Mouse (Mus musculus) intestine, embryonic 16.5 days (tissue): Measurements from ENCODE around the gene Acap3. TPM values are rescaled to one million over a fixed set of nuclear protein-coding genes. Genes with fewer than 3 reads are reported as not detected.

Experiments used
- ATAC-seq: fragments of 200-750 bp; cut with Nextera tagmentation; 2 replicates; pipeline ENCODE4 v1.8.0; 2017; ENCODE audit warnings: moderate TSS enrichment, moderate library complexity
- H3K27ac ChIP-seq: fragments of 300-500 bp; sonication (generic); 2 replicates; pipeline ENCODE4 v1.5.1; 2014; ENCODE audit warnings: mild to moderate bottlenecking, low read length
- H3K27me3 ChIP-seq: fragments of 300-500 bp; sonication (generic); replicated peaks from 2 replicates; pipeline ENCODE4 v1.6.1; 2014; ENCODE audit warnings: low read length, control low read depth, mixed read lengths; ENCODE audit not compliant: control insufficient read depth, insufficient read depth
- H3K36me3 ChIP-seq: fragments of 300-500 bp; sonication (generic); 2 replicates; pipeline ENCODE4 v1.6.1; 2014; ENCODE audit warnings: low read length, control low read depth; ENCODE audit not compliant: control insufficient read depth, insufficient read depth
- H3K4me1 ChIP-seq: fragments of 300-500 bp; sonication (generic); 2 replicates; pipeline ENCODE4 v1.6.1; 2014; ENCODE audit warnings: low read length, control low read depth, mixed read lengths; ENCODE audit not compliant: control insufficient read depth, insufficient read depth
- H3K4me2 ChIP-seq: fragments of 300-500 bp; sonication (generic); 2 replicates; pipeline ENCODE4 v1.6.1; 2014; ENCODE audit warnings: low read depth, low read length, control low read depth
- H3K4me3 ChIP-seq: fragments of 300-500 bp; sonication (generic); 2 replicates; pipeline ENCODE4 v1.5.1; 2014; ENCODE audit warnings: mild to moderate bottlenecking, low read length
- H3K9ac ChIP-seq: fragments of 300-500 bp; sonication (generic); 2 replicates; pipeline ENCODE4 v1.6.1; 2014; ENCODE audit warnings: low read depth, low read length
- H3K9me3 ChIP-seq: fragments of 300-500 bp; sonication (generic); 2 replicates; pipeline ENCODE4 v1.6.1; 2016; ENCODE audit warnings: low read length, control low read depth; ENCODE audit not compliant: control insufficient read depth
- WGBS: fragments of 180-500 bp; shearing (Covaris S2); extraction: QIAGEN DNeasy Blood & Tissue Kit; methylation state at CpG from one replicate; pipeline ENCODE4 v1.1.7; 2014; 5-methylcytosine and 5-hydroxymethylcytosine counted together
- polyA plus RNA-seq: library from polyadenylated mRNA; unstranded; fragments of >200 nt; fragmentation: Nextera tagmentation; extraction: Ambion mirVana; gene quantifications from 2 replicates; pipeline ENCODE4 v1.2.1, GENCODE M21; 2015

Gene Acap3
- polyA plus RNA-seq, 1 experiment from 2014 or later = 9.8 TPM

- WGBS = 83% methylated on average over 2 of the region's 2 CpGs
- Histone ChIP-seq H3K4me2 (no peak overlapping the region), H3K27me3 (no peaks in the 10 kb centered on the region), H3K4me1 (peaks cover 24% of the 10 kb centered on the region), H3K9ac (no peak overlapping the region), H3K36me3 (peaks cover 20% of the 10 kb centered on the region), H3K4me3 (no peak overlapping the region), H3K27ac (no peak overlapping the region), H3K9me3 (no peaks in the 10 kb centered on the region)
- no peak for ATAC-seq
These were observed 39.6 kb upstream of the Acap3 start for GRCm38 (mm10) chr4:155851951-155852411.

- Histone ChIP-seq H3K4me2 (no peak overlapping the region), H3K36me3 (peaks cover 29% of the 10 kb centered on the region), H3K27me3 (no peaks in the 10 kb centered on the region), H3K4me3 (no peak overlapping the region), H3K9ac (no peak overlapping the region), H3K4me1 (peaks cover 19% of the 10 kb centered on the region), H3K27ac (no peak overlapping the region), H3K9me3 (no peaks in the 10 kb centered on the region)
- no peak for ATAC-seq
- WGBS = 85% methylated on average over 9 of the region's 9 CpGs
These were observed 38.2 kb upstream of the Acap3 start for GRCm38 (mm10) chr4:155853421-155853820.

GRCm38 (mm10) chr4:155854991-155855390 lies 36.6 kb upstream of the Acap3 start:
- Histone ChIP-seq H3K36me3 (peaks cover 31% of the 10 kb centered on the region), H3K4me2 (no peak overlapping the region), H3K4me3 (no peak overlapping the region), H3K27ac (no peak overlapping the region), H3K9me3 (no peaks in the 10 kb centered on the region), H3K27me3 (no peaks in the 10 kb centered on the region), H3K4me1 (peaks cover 5% of the 10 kb centered on the region; the same call in 1 of the 2 replicates), H3K9ac (no peak overlapping the region)
- 92% methylated on average over 12 of the region's 12 CpGs for WGBS
- ATAC-seq = no peak

GRCm38 (mm10) chr4:155856071-155856470 lies 35.6 kb upstream of the Acap3 start:
- Histone ChIP-seq H3K27me3 (no peaks in the 10 kb centered on the region), H3K36me3 (peaks cover 31% of the 10 kb centered on the region), H3K4me2 (no peak overlapping the region), H3K9me3 (no peaks in the 10 kb centered on the region), H3K27ac (no peak overlapping the region), H3K4me3 (no peak overlapping the region), H3K9ac (no peak overlapping the region), H3K4me1 (no peaks in the 10 kb centered on the region)
- 91% methylated on average over 12 of the region's 12 CpGs for WGBS
- ATAC-seq = no peak

- no peaks in the 10 kb centered on the region for H3K9me3 ChIP-seq
- no peak for ATAC-seq
- H3K4me2 ChIP-seq = no peak overlapping the region
- H3K4me1 ChIP-seq = no peaks in the 10 kb centered on the region
- no peak overlapping the region for H3K27ac ChIP-seq
- H3K9ac ChIP-seq = no peak overlapping the region
- H3K27me3 ChIP-seq = no peaks in the 10 kb centered on the region
- H3K4me3 ChIP-seq = no peak overlapping the region
- H3K36me3 ChIP-seq = peaks cover 31% of the 10 kb centered on the region
- 89% methylated on average over 3 of the region's 3 CpGs for WGBS
These were observed 34.7 kb upstream of the Acap3 start for GRCm38 (mm10) chr4:155856881-155857280.

GRCm38 (mm10) chr4:155859318-155859717 lies 32.3 kb upstream of the Acap3 start:
- 17% methylated on average over 13 of the region's 13 CpGs for WGBS
- H3K4me2 ChIP-seq = no peak overlapping the region
- no peaks in the 10 kb centered on the region for H3K27me3 ChIP-seq
- H3K4me3 ChIP-seq = no peak overlapping the region
- no peak overlapping the region for H3K27ac ChIP-seq
- no peak overlapping the region for H3K9ac ChIP-seq
- ATAC-seq = peak; percentile 52
- H3K36me3 ChIP-seq = peaks cover 26% of the 10 kb centered on the region
- no peaks in the 10 kb centered on the region for H3K4me1 ChIP-seq
- H3K9me3 ChIP-seq = no peaks in the 10 kb centered on the region

GRCm38 (mm10) chr4:155861787-155862186 lies 29.8 kb upstream of the Acap3 start:
- no peak for ATAC-seq
- no peak overlapping the region for H3K27ac ChIP-seq
- peaks cover 14% of the 10 kb centered on the region for H3K36me3 ChIP-seq
- H3K4me1 ChIP-seq = no peaks in the 10 kb centered on the region
- H3K9ac ChIP-seq = no peak overlapping the region
- H3K27me3 ChIP-seq = no peaks in the 10 kb centered on the region
- H3K9me3 ChIP-seq = no peaks in the 10 kb centered on the region
- WGBS = 88% methylated on average over 7 of the region's 7 CpGs
- no peak overlapping the region for H3K4me3 ChIP-seq
- no peak overlapping the region for H3K4me2 ChIP-seq

GRCm38 (mm10) chr4:155863001-155863400 lies 28.6 kb upstream of the Acap3 start, which contains the start of gene Tas1r3:
Gene Tas1r3 (minus strand): TSS chr4:155863362.
- no peak for ATAC-seq
- H3K4me3 ChIP-seq = no peak within 1 kb of the TSS
- 77% methylated on average over 5 of the region's 5 CpGs for WGBS
- peaks cover 10% of the 10 kb centered on the region for H3K36me3 ChIP-seq
- H3K4me1 ChIP-seq = 0 out of 2 replicates have a peak, but pooled peaks cover under 1% of the 10 kb centered on the region
- no peak within 1 kb of the TSS for H3K27ac ChIP-seq
- H3K9me3 ChIP-seq = no peaks in the 10 kb centered on the region
- H3K9ac ChIP-seq = no peak within 1 kb of the TSS
- no peaks in the 10 kb centered on the region for H3K27me3 ChIP-seq
- H3K4me2 ChIP-seq = no peak within 1 kb of the TSS

- Histone ChIP-seq H3K9ac (peak overlapping the region; percentile 77), H3K4me3 (peak overlapping the region; percentile 74), H3K36me3 (peaks cover 3% of the 10 kb centered on the region; the same call in 1 of the 2 replicates), H3K4me1 (peaks cover 18% of the 10 kb centered on the region), H3K27ac (no peak overlapping the region), H3K27me3 (no peaks in the 10 kb centered on the region), H3K9me3 (no peaks in the 10 kb centered on the region), H3K4me2 (peak overlapping the region; percentile 77)
- peak; percentile 72 for ATAC-seq
- WGBS = 7% methylated on average over 22 of the region's 22 CpGs
These were observed 22.9 kb upstream of the Acap3 start for GRCm38 (mm10) chr4:155868614-155869298.
